Mouse (Mus musculus) ZHBTc4 (cell line): ENCODE data around the gene Pold2.

Experiments used
- DNase-seq: peaks from one replicate; pipeline ENCODE4 v3.0.0-alpha.2; 2011; ENCODE audit warnings: low read depth, low spot score

Gene Pold2

DNA sequence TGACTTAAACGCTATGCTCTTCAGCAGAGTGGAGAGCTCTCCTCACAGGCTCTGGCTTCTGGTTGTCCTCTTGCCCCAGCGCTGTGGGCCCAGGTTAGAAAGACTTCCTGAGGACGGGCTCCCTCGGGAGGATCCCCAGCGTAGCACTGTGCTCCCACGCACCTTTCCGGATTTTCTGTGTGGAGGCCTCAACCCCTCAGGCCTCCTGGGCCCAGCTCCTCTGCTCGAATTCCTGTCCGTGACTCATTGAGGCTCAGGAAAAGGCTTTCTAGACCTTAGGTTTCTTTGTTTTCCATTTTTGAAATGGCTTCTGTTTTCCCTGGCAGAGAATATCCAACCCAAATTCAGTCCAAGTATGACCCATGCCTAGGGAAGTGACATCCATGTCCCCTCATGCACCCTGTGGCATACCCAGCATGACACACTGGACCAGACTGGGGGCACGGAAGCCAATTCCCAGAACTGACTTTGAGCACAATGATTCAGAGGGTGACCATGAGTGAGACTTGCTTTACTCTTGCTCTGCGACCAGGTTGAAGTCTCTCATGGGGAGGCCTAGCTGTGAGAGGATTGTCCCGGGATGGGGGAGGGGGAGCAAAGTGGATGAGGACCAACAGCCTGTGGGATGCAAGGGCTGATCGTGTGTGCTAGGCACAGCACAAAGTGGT is 18.1 kb downstream of the Pold2 start:
- DNase-seq, result no peak

DNA sequence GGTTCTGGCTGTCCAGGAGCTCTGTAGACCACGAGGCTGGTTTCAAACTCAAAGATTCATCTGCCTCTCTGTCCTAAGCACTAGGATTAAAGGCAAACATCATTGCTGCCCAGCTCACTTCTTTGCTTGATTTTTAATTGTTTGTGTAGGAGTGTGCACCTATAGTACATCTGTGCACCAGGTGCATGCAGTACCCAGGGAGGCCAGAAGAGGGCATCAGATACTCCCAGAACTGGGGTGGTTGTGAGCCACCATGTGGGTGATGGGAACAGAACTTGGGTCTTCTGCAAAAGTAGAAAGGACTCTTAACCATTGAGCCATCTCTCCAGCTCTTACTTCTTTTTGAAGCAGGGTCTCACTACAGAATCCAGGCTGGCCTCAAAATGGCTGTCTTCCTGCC is 19.4 kb downstream of the Pold2 start:
- DNase-seq, result peak; percentile 80

DNA sequence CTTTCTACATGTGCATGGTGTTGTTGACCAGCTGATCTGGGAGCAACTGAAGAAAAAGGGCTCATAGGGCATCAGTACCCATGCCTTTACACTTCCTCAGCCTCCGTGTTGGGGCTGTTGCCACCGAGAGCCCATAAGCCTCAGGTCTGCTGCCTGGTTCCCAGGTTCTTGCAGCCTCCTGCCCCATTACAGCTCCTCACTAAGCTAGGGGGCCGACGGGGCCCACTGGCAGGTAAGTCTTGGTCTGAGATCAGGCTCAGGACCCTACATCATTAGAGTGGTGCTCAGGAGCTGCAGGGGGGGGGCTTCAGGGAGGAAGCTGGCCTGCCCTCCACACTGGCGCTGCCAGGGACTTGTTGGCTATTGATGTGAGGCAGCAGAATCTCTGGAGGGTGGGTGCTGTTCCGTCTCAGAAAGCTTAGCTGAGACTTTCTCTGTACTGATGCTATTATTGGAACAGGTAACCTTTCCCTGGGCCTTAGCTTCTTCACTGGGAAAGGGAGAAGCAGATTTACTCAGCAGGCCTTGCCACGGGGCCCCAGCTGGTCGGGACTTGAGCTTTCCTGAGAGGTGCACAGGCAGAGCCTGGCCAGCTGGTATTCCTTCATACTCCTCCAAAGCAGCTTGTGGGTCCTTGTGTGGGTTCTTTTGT is 21.5 kb downstream of the Pold2 start:
- no peak for DNase-seq

DNA sequence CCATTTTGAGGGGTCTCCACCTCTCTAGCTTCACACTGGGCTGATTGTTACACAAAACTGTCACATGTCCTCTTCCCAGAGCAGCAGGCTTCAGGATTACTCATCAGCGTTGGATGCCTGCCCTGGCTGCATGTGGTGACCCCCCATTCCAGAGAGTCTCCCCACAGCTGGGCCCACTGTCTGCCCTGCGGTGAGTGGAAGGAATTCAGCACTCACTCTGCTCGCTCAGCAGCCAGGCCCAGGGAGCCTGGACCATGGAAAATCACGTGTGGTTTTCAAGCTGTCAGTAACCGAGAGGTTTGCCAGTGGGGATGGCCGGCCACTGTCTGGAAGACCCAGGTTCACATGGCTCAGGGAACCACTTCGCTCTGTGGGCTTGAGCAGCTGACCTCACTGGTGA is 22.2 kb downstream of the Pold2 start:
- no peak for DNase-seq

DNA sequence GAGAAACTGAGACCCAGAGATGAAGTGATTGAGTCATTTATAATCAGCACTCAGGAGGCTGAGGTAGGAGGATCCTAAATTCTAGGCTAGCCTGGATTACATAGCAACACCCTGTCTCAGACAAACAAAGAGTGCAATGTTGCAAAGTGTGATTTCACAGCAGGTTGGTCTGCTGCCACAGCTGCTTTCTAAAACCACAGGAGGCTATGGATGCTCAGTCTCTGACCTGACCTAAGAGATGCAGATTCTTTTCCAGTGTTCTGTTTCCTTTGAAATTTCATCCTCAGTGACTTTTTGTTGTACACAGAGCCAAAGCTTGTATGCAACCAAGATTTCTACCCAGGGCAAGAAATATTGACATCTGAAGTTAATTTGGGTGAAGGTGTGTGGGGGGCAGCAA is 22.6 kb downstream of the Pold2 start:
- DNase-seq, result peak; percentile 55

DNA sequence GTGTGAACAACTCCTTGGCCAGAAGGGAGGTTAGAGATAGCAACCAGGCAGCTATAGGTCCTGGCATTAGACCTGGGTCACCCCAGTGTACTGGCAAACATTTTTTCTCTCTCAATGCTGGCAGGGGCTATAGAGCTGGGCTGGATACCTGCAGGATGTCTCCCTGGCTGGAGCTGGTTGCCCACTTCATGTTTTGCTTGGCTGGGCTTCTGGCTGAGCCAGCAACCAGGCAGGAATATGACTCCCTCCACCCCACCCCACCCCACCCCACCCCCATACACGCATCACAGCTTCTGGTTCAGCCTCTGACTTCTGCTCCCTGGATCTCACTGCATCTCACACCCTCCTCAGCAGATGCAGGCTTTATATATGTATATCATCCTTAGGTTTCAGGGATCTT is 25.8 kb downstream of the Pold2 start:
- no peak for DNase-seq

DNA sequence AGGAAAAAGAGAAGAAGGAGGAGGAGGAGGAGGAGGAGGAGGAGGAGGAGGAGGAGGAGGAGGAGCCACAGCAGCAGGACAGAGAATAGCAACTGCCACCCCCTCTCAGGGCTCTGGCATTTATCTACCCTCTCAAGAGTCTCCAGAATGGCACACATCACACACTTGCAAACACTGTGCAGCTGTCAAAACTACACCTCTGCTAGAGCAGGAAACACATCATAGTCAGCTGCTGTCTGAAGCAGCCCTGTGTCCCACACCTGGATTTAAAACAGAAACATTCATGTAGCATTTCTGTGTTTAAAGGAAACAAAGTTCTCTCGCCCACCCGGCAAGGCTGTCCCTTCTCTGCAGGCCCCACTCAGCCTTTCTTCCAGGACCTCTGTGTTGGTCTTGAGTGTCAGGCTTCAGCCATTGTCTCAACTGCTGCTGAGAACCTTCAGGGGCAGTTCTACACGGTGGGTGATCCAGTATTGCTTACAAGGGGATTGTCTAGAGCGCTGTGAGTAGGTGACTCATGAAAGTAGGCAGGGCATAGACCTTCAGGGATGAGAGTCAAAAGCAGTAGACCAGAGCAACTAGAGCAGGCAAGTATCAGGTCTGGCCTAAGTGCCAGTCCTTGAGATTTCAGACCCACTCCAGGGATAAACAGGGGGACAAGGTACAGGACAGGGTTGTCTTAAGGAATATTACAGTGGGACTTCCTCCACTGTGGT is 26.9 kb downstream of the Pold2 start:
- no peak for DNase-seq

DNA sequence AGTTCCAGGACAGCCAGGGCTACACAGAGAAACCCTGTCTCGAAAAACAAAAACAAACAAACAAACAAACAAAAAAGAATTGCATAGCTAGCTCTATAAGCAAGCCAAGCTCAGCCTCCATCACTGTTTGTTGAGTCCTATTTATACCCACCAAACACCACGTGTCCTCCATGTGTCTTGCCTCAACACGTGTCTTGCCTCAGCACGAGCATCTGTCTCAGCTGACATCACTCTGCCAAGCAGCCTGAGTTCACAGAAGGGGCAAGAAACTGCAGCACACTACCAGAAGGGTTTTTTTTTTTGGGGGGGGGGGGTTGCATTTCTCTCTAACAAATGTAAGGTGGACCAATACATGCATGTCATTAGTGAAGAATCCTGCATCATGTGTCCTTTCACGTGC is 27.6 kb downstream of the Pold2 start:
- DNase-seq, result no peak

DNA sequence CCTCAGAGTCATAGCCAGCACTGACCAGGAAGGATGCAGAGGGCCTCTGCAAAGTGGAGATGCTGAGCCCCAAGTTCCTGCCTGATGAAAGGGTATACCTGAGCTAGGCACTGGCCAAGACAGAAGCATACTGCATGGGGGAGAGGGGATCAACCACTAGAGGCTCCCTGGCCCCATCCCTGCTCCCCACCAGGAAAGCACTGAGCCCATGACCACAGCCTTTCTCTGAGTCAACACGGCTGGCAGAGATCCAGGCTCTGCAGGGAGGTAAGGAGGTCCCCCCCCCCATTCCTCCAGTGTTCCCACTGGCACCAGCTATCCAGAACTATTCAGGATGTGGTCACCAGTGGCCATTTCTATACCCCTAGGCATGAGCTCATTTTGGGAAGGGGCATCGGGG is 28.8 kb downstream of the Pold2 start:
- DNase-seq, result no peak

DNA sequence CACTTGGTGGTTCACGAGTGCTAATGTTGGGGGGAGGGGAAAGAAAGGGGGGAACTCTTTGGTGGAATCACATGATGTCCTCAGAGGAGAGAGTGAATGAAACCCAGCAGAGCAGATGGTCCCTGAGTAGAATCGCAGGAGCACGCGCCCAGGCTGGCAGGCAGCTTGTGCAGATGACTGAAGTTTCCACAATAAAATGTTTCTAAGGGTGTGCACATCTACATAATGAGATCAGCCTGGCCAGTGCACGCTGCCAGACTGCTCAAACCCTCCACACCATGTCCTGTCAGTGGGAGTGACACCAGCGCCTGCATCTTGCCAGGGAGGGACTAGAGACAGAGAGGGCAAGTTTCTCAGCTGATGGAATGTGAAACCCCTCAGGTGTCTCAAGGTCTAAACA is 29.4 kb downstream of the Pold2 start:
- no peak for DNase-seq

DNA sequence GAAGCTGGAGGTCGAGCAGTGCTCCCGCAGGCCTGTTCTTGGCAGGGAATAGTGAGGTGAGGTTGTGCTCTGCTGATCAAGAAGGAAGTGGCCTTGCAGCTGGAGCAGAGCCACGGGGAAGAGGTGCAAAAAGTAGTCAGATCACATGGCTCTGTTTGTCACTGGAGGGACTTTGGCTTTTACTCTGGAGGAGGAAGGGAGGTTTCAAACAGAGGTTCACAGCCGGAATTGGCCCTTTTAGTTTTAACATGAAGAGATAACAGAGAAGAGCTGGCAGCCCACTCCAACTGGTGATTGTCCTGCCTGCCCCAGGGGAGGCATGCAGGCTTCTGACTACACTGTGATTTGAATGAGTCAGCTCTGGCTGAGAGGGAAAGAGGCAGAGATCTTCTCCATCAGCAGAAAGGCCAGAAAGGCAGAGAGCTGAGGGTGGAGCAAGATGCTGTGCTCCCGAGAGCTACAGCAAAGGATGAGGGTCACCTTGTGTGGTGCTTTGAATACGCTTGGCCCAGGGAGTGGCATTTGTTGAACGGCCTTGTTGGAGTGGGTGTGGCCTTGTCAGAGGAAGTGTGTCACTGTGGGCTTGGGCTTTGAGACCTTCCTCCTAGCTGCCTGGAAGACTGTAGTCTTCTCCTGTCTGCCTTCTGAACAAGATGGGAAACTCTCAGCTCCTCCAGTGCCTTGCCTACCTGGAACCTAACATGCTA is 31.3 kb downstream of the Pold2 start:
- DNase-seq, result peak; percentile 63

DNA sequence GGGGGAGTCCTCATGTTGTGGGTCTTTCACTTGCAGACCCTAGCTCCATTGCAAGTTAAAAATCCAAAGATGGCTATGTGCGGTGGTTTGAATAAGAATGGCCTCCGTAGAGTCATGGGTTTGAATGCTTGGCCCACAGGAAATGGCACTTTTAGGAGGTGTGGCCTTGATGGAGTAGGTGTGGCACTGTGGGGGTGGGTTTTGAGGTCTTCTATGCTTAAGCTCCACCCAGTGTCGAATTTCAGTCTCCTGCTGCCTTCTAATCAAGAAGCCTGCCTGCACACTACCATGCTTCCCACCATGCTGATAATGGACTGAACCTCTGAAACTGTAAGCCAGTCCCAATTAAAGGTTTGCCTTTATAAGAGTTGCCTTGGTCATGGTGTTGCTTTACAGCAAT is 35.0 kb downstream of the Pold2 start:
- peak; percentile 61 for DNase-seq

DNA sequence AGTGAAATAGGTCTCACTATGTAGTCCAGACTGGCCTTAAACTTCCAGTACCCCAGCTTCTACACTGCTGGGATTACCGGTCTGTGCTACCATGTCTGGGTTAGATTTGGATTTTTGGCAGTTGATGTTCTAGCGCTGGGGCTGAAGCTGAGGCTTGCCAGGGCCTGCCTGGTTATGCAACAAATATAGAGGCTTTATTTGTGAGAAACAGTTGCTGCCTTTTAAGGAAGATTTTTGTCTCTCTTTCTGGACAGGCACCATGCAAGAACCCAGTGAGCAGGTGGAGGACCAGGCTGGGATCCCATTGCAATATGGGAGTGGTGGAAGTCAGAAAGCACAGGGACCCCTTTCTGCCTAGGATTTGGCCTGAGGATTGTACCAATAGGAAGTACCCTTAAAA is 36.3 kb downstream of the Pold2 start:
- DNase-seq, result no peak

DNA sequence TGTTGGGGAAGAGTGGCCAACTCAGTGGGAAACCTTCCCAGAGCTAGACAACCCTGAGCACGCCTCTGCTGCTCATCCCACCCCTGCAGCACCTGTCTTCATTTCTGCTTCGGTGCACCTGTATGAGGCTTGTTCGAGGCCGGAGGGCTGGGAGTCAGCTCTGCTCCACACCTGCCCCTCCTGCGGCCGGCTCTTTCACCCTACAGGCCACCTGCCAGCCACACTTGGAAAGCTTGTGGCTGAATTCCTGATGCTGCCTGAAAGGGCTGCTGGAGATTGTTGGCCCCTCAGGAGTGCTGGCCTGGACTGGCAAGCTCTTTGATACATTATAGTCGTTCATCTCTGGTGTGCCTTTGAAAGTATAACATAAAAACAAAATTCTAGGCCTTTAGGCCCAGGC is 37.7 kb downstream of the Pold2 start:
- DNase-seq, result peak; percentile 29

DNA sequence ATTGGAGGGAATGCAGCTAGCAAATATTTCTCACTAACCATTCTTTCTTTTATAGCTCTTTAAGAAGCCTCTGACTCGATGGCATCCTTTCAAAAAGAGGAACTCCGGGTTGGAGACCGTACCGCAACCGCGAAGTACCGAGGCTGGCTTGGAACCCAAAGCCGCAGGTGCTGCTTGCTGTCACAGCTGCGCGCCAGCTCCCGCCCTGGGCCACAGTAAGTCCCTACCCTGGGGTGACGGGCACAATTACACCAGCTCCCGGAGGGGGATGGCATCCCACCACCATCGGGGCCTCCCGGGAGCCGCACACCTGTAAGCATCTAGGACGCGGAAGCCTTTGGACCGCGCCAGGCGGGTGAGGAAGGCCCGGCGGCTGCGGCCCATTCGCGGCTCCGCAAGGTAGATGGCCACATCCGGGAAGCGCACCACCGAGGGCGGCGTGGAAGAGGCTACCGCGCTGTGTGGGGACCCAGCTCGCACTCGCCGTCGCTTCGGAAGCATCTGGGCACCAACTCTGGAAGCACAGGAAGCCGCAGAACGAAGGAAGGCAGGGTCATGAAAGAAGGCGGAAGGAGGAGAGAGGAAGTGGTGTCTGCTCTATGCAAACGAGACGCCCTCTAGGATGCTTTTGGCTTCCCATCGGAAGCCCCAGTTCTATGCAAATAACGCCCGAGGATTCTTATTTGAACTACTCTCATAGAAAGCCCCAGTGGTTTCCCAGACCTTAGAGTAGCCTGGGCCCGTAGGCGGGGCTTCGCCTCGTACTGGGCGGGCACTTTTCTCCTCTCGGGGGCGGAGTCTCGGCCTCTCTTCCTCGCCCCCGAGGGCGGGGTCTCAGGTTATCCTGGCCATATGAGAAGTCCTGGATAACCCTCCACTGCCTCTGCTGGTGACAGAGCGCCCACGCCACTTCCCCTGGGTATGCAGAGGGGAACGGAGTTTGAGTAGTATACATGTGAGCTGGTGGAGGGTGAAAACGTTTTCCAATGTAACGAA is 40.5 kb downstream of the Pold2 start, which contains the start of gene Polm:
TSS of gene Polm (minus strand) at position 766 of the 996 bp plus-strand sequence.
- DNase-seq, result peak; percentile 98

DNA sequence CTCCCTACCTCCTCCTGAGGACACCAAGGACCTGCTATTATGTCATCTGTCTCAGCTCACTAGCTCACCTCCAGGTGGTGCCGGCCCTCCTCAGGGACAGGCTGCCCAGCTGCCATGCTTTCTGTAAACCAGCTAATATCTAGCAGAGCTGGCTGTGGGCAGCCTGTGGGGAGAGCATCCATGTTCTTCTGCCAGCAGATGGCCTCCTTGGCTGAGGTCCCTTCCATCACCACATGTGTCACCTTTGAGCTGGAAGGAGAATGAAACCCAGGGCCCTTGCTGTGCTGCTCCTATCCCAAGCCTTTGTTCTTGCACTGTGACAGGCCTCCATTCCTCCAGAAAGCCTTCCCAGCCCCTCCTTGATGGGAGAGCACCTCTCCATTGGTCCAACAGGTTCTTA is 42.0 kb downstream of the Pold2 start:
- DNase-seq, result peak; percentile 36

DNA sequence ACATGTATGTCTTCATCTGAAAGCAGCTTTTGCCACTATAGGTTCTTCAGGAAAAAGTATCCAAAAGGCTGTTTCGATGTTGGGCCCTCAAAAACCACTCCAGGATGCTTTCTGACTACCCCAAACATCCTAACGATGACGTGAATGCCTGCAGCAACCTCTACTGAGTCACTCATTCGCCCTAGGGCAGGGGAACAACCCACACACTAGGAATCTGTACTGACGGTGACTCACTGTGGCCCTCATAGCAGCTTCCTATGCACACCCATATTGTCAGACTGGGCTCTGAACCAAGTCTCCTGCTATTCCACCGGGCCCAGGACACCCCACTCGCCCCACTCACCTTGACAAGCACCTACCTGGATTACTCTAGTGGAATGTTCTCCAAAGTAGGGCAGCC is 43.0 kb downstream of the Pold2 start:
- DNase-seq, result no peak

DNA sequence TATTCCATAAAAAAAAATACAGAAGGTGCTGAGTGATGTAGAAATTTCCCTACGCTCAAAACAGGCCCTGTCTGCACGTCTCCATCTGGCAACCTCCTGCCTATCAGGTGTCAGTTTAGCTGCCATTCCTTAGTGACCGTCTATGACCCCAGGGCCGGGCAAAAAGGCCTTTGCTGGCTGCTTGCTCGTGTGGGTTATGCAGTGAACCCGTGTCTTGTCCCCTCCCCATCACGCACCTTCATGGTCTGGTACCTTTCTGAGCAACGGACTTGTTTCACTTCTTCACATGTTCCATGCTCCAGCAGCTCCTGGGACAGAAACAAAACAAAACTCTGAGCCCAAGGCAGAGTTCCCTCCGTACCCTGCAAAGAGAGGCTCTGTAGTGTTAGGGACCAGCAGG is 43.6 kb downstream of the Pold2 start:
- no peak for DNase-seq

DNA sequence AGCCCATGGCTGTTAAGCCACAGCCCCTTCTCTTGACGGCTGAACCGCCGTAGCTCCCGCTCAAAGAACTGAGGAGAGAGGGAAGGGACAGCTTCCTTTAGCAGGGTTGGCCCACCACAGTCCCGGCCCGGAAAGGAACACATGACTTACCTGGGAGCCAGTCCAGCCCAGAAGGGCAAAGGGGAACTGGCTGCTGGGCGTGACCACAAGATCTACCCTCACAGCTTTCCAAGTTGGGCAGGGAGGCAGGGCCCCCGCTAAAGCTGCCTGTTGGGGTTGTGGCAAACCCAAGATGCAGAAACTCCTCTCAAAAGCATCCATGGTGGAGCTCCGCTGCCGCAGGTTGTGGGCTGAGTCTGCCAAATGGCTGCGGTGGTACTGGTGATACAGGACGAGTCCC is 48.8 kb downstream of the Pold2 start:
- DNase-seq, result no peak

DNA sequence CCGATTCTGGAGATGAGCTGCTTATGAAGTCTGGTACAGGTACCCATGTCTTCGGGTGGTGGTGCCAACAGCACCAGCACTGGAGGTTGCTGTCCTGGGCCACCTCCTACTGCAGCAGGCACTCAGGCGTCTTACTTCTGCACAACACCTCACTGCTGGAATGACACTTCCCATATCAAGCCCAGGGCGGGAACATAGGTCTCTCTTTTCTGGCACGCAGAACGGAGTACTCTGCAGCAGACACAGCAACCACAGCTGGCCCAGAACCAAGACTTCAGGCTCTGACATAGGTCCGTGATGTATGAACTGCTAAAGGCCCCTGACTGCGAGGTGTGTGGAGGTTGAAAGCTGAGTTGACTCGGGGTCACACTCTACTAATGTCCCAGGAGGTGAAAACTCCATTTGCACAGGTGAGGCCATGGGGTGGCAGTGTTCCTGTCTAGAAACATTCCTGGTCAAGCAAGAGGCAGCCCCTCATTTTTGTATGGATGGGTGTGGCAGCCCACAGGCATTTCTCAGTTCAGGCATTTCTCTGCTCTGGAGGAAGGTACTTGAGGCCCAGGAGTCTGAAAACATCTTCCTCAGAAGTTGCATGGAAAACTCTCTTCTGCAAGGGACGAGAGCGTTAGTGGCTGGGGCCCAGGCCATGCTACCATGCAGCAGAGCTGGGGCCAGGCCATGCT is 49.4 kb downstream of the Pold2 start:
- no peak for DNase-seq

DNA sequence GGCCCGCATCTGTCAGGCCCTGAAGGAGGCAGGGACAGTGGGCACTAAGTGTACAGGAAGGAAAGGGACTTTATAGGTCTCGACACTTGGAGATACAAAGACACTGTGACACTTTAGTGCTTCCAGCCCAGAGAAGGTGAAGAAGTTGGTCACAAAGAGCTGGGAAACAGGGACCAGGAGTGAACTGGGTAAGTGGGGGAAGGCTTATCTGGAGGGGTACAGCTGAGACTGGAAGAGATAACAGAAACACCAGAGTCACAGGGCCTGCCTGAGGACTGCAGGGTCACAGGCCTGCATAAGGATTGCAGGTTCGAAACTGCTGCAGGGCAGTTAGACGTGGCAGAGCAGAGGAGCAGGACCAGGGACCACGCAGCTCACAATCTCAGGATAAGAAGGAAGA is 50.2 kb downstream of the Pold2 start:
- DNase-seq, result no peak
